Mouse (Mus musculus): Measurements from ENCODE around the gene Vps26a. TPM values are rescaled to one million over a fixed set of nuclear protein-coding genes. Genes with fewer than 3 reads are reported as not detected.

The Vps26a gene
- 73.5 and 82.6 TPM in 2 replicates for polyA plus RNA-seq (2015; fragmentation: Nextera tagmentation; extraction: Ambion mirVana)

DNA sequence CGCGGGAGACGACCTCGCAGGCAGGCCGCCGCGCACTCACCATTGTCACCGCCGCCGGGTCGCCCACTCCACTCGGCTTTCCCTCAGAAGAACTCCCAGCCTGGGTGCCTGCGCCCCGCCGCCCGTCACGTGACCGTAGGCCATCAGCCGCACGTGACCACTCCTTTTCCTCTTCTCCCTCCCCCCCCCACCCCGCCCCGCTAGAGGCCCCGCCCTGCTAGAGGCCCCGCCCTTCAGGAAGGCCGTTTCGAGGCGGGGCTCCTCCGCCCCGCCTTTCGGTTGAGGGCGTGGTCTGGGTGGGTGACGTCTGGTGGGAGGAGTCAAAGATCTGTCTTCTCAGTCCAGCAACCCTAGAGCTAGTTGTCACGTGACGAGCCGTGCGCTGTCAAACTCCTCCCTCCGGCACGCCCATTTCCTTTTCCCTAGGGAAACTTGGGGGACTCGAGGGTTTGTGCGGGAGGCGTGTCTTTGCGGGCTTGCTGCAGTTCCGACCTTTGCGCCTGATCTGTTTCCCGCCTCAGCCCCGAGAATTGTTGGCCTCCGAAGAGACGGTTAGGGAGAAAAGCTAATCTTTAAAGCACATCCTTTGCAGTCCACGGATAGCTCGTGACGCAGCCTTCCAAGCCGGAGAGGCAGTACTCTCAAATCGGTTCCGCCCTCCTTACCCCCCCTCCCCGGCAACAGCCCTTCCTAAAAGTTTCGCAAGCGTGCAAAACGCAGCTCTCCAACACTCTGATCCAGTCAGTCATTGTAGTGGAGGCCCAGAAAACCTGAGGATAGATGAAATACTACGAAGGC is at the start of gene Vps26a:
TSS of gene Vps26a (minus strand) at position 188 of the 798 bp plus-strand sequence.
- under 1% methylated on average over 57 of the region's 59 CpGs for WGBS
- Histone ChIP-seq H3K36me3 (no peaks in the 10 kb centered on the region), H3K4me2 (peak within 1 kb of the TSS; percentile 68), H3K4me1 (no peaks in the 10 kb centered on the region; the same call in 1 of the 2 replicates), H3K27me3 (replicated peaks) (no peaks in the 10 kb centered on the region), H3K27ac (peak within 1 kb of the TSS; percentile 92), H3K9ac (peak within 1 kb of the TSS; percentile 76), H3K9me3 (no peaks in the 10 kb centered on the region), H3K4me3 (replicated peaks) (peak within 1 kb of the TSS; percentile 98)
- peak; percentile 88 for ATAC-seq (ENCODE audit: insufficient read depth, low FRiP score, low read depth)

DNA sequence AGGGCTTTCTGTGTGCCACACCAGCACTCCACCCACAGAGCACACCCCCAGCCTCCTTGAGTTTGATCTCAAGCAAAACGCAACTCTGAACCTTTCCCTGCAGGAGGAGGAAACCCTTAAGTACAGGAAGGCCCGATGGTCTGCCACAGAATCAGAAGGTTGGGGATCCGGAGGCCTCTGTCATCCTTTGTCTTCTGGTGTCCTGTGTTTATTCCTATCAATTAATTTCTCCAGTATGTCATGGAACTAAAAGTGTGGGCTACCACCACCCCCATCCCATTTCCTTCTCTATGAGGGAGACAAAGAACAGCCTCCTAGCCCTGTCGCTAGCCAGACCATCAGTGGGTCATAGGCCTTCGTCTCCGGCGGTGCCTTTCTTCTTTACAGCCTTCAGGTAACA is 47.9 kb upstream of the Vps26a start:
- Histone ChIP-seq H3K4me2 (no peak overlapping the region), H3K27me3 (replicated peaks) (no peaks in the 10 kb centered on the region), H3K27ac (no peak overlapping the region), H3K4me1 (no peaks in the 10 kb centered on the region), H3K9me3 (no peaks in the 10 kb centered on the region), H3K4me3 (replicated peaks) (no peak overlapping the region), H3K36me3 (no peaks in the 10 kb centered on the region), H3K9ac (no peak overlapping the region)
- no peak for ATAC-seq (ENCODE audit: insufficient read depth, low FRiP score, low read depth)
- 79% methylated on average over 7 of the region's 7 CpGs for WGBS

DNA sequence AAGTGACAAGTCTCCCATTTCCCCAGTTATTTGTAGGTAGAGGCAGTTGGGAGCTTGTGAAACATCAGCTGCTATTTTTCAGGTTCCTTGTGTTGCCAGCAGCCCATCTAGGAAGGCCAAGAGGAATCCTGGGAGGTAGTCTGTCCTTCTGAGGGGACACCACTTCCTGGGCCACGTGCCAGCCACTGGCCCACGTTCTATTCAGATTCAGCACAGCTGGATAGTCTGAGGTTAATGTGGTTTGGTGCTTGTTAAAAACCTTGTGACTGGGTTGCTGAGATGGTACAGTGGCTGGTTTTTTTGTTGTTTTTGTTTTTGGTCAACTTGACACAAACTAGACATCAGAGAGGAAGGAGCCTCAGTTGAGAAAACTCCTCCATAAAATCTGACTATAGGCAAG is 46.2 kb upstream of the Vps26a start:
- H3K4me1 ChIP-seq: no peaks in the 10 kb centered on the region
- H3K9me3 ChIP-seq: no peaks in the 10 kb centered on the region
- H3K36me3 ChIP-seq: no peaks in the 10 kb centered on the region
- no peak overlapping the region for H3K27ac ChIP-seq
- H3K9ac ChIP-seq: no peak overlapping the region
- no peak overlapping the region for H3K4me3 ChIP-seq (replicated peaks)
- WGBS: 45% methylated on average over 2 of the region's 2 CpGs
- H3K4me2 ChIP-seq: no peak overlapping the region
- H3K27me3 ChIP-seq (replicated peaks): no peaks in the 10 kb centered on the region
- ATAC-seq (ENCODE audit: insufficient read depth, low FRiP score, low read depth): no peak

DNA sequence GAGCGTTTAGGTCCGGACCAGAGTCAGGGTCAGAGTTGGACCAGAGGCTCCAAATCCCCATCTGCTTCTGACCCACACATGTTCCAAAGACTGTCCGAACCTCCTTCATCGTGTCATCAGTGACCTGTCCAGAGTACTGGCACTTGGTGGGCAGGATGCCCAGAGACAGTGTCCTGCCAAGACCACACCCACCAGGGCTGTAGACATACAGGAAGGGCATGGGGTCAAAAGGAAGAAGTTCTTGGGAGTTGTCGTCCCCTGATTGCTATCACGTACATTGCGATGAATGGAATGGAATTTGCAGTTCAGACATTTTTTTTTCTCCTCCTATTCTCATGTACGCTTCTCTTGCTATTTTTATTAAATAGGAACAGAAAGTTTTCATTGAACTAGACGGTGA is 43.6 kb upstream of the Vps26a start:
- Histone ChIP-seq H3K27me3 (replicated peaks) (no peaks in the 10 kb centered on the region), H3K36me3 (no peaks in the 10 kb centered on the region), H3K27ac (no peak overlapping the region), H3K9ac (no peak overlapping the region), H3K4me2 (no peak overlapping the region), H3K4me3 (replicated peaks) (no peak overlapping the region), H3K9me3 (no peaks in the 10 kb centered on the region), H3K4me1 (no peaks in the 10 kb centered on the region)
- WGBS: 78% methylated on average over 9 of the region's 9 CpGs
- ATAC-seq (ENCODE audit: insufficient read depth, low FRiP score, low read depth): no peak

DNA sequence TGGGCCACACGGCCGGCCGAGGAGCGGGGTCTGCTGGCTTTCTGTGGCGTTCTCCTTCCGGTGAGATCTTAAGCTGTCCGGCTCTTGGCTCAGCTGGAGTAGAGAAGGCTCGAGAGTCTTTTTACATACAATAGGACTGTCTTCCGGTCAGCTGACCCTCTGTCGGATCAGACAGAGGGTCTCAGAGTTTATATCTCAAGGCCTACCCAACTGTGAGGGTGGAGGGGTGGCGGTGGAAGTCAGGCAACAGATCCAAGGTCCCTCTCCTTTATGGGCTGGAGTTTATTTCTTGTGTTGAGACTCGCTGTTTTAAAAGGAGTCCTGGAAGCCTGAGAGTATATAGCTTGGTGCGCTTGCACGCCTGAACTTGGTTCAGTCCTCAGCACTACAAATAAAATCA is 40.7 kb upstream of the Vps26a start, which contains the start of gene Srgn:
TSS of gene Srgn (minus strand) at position 101 of the 400 bp plus-strand sequence.
- Histone ChIP-seq H3K4me1 (no peaks in the 10 kb centered on the region), H3K4me2 (no peak within 1 kb of the TSS), H3K36me3 (no peaks in the 10 kb centered on the region), H3K27ac (no peak within 1 kb of the TSS), H3K27me3 (replicated peaks) (no peaks in the 10 kb centered on the region), H3K4me3 (replicated peaks) (no peak within 1 kb of the TSS), H3K9ac (no peak within 1 kb of the TSS), H3K9me3 (no peaks in the 10 kb centered on the region)
- ATAC-seq (ENCODE audit: insufficient read depth, low FRiP score, low read depth): no peak
- WGBS: 81% methylated on average over 14 of the region's 14 CpGs

DNA sequence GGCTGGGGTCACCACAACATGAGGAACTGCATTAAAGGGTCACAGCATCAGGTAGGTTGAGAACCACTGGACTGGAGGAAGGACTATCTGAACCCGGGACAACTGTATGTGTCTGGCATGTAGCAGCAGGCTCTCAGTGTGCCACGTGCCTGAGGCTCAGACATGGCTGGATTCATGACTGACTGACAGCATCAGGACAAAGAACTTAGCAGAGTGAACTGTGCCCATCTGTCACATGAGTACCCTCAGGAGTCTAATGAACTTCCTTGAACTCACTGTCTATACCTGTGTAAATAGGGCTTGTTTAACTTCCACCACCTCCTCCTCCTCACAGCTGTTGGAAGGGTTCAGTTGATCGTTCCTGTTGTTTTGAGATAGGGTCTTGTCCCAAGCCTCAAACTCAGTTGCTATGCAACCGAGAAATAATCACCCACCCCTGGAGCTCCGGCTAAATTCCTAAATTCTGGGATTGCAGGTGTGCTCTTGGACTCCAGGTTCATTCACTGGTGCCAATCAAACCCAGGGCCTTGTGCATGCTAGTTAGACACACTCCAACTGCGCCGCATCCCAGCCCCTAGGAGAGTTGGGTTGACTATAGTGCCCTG is 35.8 kb upstream of the Vps26a start:
- 55% methylated on average over 7 of the region's 7 CpGs for WGBS
- peak; percentile 40; the same call in 1 of the 2 replicates for ATAC-seq (ENCODE audit: insufficient read depth, low FRiP score, low read depth)

DNA sequence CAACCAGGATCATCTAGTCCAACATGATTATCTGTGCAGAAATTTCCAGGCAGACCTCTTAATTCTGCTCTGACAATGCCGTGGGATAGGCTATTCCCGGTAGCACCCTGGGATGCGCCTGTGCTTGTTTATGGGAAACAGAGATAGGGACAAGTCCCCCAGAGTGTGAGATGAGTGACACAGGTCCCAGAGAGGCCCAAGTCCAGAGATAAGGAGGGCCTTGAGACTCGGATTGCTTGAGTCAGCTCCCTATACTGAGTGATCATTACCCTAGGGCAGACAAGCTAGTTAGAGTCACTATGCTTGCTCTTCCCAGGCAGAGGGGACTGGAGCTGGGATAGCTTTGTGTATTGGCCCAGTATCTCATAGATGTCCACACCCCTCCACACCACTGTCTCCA is 35.2 kb upstream of the Vps26a start:
- no peak overlapping the region for H3K27ac ChIP-seq
- no peaks in the 10 kb centered on the region for H3K27me3 ChIP-seq (replicated peaks)
- H3K4me3 ChIP-seq (replicated peaks): no peak overlapping the region
- WGBS: 55% methylated on average over 4 of the region's 4 CpGs
- no peaks in the 10 kb centered on the region for H3K9me3 ChIP-seq
- no peaks in the 10 kb centered on the region for H3K4me1 ChIP-seq
- H3K9ac ChIP-seq: no peak overlapping the region
- peak; percentile 40; the same call in 1 of the 2 replicates for ATAC-seq (ENCODE audit: insufficient read depth, low FRiP score, low read depth)
- H3K36me3 ChIP-seq: no peaks in the 10 kb centered on the region
- H3K4me2 ChIP-seq: no peak overlapping the region

More for the DNA sequence above, 35.8 kb upstream of the Vps26a start:
- no peaks in the 10 kb centered on the region for H3K4me1 ChIP-seq
- no peak overlapping the region for H3K27ac ChIP-seq
- no peak overlapping the region for H3K4me2 ChIP-seq
- no peaks in the 10 kb centered on the region for H3K27me3 ChIP-seq (replicated peaks)
- H3K9me3 ChIP-seq: no peaks in the 10 kb centered on the region
- H3K9ac ChIP-seq: no peak overlapping the region
- H3K4me3 ChIP-seq (replicated peaks): no peak overlapping the region
- no peaks in the 10 kb centered on the region for H3K36me3 ChIP-seq

DNA sequence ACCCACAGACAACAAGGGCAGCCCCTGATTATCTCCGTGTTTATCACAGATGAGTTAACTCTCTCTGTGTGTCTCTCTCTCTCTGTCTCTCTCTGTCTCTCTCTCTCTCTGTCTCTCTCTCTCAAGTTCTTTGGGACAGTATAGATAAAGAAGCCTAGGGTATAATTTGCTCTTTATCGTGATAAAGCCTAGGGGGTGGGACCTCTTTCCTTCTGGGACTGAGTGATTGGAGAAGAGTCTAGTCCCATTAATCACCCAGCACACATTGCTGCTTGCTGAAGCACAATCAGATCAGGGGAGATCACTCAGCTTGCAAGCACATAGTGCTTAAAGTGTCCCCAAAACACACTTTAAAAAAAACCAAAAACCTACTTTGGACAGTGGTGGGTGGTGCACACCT is 34.3 kb upstream of the Vps26a start:
- Histone ChIP-seq H3K4me1 (no peaks in the 10 kb centered on the region), H3K9me3 (no peaks in the 10 kb centered on the region), H3K4me2 (no peak overlapping the region), H3K36me3 (no peaks in the 10 kb centered on the region), H3K9ac (no peak overlapping the region), H3K27me3 (replicated peaks) (no peaks in the 10 kb centered on the region), H3K4me3 (replicated peaks) (no peak overlapping the region), H3K27ac (no peak overlapping the region)
- WGBS: 53% methylated on average over 2 of the region's 2 CpGs
- ATAC-seq (ENCODE audit: insufficient read depth, low FRiP score, low read depth): peak; percentile 56; the same call in 1 of the 2 replicates

DNA sequence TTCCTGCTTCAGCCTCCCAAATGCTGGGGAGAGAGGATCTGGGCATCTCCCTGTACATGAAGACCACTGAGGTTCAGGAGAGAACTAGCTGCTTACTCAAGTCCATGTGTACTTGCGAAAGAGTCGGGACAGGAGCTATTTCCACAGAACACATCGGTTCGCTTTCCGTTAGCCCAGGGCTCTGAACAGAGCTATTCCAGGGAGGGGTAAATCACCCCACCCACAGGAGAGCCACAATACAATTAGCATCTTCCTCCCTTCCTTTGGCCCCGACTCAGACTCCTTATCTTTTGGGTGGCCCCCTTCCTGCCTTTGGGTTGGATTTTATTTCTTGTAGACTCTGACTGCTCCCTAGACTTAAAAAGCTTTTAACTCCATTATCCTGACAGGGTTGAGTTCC is 30.9 kb upstream of the Vps26a start:
- WGBS: 78% methylated on average over 6 of the region's 6 CpGs
- ATAC-seq (ENCODE audit: insufficient read depth, low FRiP score, low read depth): no peak
- H3K27me3 ChIP-seq (replicated peaks): no peaks in the 10 kb centered on the region
- no peak overlapping the region for H3K27ac ChIP-seq
- H3K36me3 ChIP-seq: no peaks in the 10 kb centered on the region
- H3K9me3 ChIP-seq: no peaks in the 10 kb centered on the region
- no peaks in the 10 kb centered on the region for H3K4me1 ChIP-seq
- no peak overlapping the region for H3K4me2 ChIP-seq
- no peak overlapping the region for H3K9ac ChIP-seq
- no peak overlapping the region for H3K4me3 ChIP-seq (replicated peaks)

DNA sequence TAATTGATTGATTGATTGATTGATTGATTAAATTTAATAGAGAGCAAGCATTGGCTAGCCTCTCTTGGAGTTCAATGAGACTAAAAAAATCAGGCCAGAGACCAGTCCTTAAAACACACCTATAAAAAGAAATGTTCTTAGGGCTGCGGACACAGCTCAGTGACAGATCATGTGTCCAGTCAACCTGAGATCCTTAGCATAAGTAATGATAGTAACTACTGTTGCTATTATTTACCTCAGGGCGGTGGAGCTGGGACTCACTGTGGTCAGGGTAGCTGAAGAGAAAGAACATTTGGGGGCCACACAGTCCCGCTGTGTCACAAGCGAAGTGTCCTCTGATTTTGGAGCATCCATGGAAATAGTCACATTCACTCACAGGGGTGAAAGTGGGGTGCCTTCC is 26.2 kb upstream of the Vps26a start:
- ATAC-seq (ENCODE audit: insufficient read depth, low FRiP score, low read depth): no peak

DNA sequence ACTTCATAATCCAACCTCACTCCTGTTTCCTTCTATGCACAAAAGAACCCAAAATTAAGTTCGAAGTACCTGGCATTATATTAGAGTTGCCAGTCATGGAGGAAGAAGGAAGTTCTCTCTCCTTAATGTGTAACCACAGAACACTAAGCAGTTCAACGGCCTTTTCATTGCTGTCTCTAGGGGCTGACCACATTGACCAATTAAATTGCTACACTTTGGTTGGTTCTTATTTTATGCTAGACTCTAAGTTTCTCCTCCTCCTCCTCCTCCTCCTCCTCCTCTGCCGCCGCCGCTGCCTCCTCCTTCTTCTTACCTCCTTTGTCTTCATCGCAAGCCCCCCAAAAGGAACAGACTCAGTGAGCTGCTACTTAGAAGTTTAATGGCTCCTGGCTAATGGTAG is 24.9 kb upstream of the Vps26a start:
- H3K27me3 ChIP-seq (replicated peaks): no peaks in the 10 kb centered on the region; the same call in 1 of the 2 replicates
- ATAC-seq (ENCODE audit: insufficient read depth, low FRiP score, low read depth): no peak
- peaks cover 5% of the 10 kb centered on the region; the same call in 1 of the 2 replicates for H3K4me1 ChIP-seq
- H3K36me3 ChIP-seq: no peaks in the 10 kb centered on the region
- WGBS: 78% methylated on average over 6 of the region's 6 CpGs
- no peak overlapping the region for H3K4me2 ChIP-seq
- H3K4me3 ChIP-seq (replicated peaks): no peak overlapping the region
- H3K9ac ChIP-seq: no peak overlapping the region
- H3K27ac ChIP-seq: no peak overlapping the region
- no peaks in the 10 kb centered on the region for H3K9me3 ChIP-seq

More for the DNA sequence above, 26.2 kb upstream of the Vps26a start:
- Histone ChIP-seq H3K27me3 (replicated peaks) (no peaks in the 10 kb centered on the region; the same call in 1 of the 2 replicates), H3K4me3 (replicated peaks) (no peak overlapping the region), H3K9me3 (no peaks in the 10 kb centered on the region), H3K36me3 (no peaks in the 10 kb centered on the region), H3K9ac (no peak overlapping the region), H3K4me1 (peaks cover 5% of the 10 kb centered on the region; the same call in 1 of the 2 replicates), H3K27ac (no peak overlapping the region), H3K4me2 (no peak overlapping the region)
- 91% methylated on average over 4 of the region's 4 CpGs for WGBS

DNA sequence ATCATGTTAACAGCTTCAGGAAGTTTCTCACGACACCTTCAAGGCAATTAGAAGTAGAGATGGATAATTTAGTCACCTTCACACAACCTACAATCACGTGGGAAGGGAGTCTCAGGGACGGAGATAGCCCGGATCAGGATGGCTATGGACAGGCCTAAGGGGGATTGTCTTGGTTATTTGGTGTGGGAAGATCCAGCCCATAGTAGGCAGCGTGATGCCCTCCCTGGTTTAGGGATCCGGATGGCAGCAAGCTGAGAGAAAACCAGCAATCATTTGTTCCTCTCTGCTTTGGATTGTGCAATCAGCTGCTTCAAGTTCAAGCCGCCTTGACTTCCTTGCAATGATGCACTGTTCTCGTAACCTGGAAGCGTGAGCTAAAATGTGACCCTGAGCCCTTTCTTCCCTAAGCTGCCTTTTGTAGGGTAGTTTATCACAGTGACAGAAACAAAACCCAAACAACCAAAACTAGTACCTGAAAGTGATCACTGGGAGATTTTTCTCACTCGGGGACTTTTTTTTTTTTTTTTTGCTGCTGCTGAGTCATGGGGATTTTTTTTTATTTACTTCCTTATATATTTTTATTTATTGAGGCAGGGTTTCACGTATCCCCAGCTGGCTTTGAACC is 22.5 kb upstream of the Vps26a start:
- H3K36me3 ChIP-seq: no peaks in the 10 kb centered on the region
- peaks cover 5% of the 10 kb centered on the region; the same call in 1 of the 2 replicates for H3K4me1 ChIP-seq
- H3K9me3 ChIP-seq: no peaks in the 10 kb centered on the region
- no peak overlapping the region for H3K4me3 ChIP-seq (replicated peaks)
- WGBS: 56% methylated on average over 11 of the region's 11 CpGs
- no peaks in the 10 kb centered on the region; the same call in 1 of the 2 replicates for H3K27me3 ChIP-seq (replicated peaks)
- ATAC-seq (ENCODE audit: insufficient read depth, low FRiP score, low read depth): no peak
- H3K4me2 ChIP-seq: no peak overlapping the region
- H3K27ac ChIP-seq: 0 out of 2 replicates have a peak overlapping the region, but pooled peaks have one; percentile 41
- no peak overlapping the region for H3K9ac ChIP-seq

Data from stomach, embryonic 15.5 days (tissue).